ENCODE assay signal across 21 mouse cellular contexts in the genomic region with DNA sequence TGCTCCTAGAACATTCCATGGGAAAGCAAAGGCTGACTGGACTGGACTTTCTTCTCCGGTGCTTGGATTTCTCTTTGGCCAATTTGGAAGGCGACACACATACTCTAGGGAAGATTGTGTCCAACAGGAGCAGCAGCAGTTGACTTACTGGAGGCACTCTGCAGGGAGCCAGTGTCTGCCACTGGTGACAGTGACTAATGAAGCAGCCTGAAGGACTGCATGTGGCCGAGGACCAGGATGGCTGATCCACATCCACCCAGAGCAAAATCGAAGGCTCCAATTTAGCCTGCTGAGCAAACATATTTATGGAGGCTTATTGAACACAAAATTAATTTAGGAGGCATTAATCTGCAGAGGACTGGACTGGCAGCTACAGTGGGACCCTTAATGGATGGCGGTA.
A peak's percentile ranks its signal among the peaks of the same experiment; 100 is the strongest.
DNase-seq lines count a peak whose midpoint lies in the region; ATAC-seq and TF ChIP-seq lines count a peak whose summit lies in the region.
"Had no signal": no experiment of that assay in that cellular context is flagged by ENCODE, and none has a peak within 500 bp of the region (broad histone marks: within the 10 kb centered on the region; RNA-seq: fewer than 3 reads in every experiment).

No protein-coding gene starts in this region.

- TF ChIP-seq POLR2A in brain, embryonic 14.5 days (IDR thresholded peaks at IDR 0.05; ENCODE audit: borderline replicate concordance, extremely low read depth, insufficient read depth, insufficient read length, poor library complexity, severe bottlenecking): no peak

- peaks cover 12% of the 10 kb centered on the region; the same call in 1 of the 2 replicates for H3K4me1 ChIP-seq in forebrain, embryonic 13.5 days
- H3K4me1 ChIP-seq in forebrain, embryonic 12.5 days: peaks cover 22% of the 10 kb centered on the region
- peaks cover 13% of the 10 kb centered on the region; the same call in 1 of the 2 replicates for H3K4me1 ChIP-seq in hindbrain, embryonic 14.5 days (replicated peaks; ENCODE audit: control insufficient read depth, insufficient read depth, low read length)
- peaks cover 8% of the 10 kb centered on the region; the same call in 1 of the 2 replicates for H3K4me1 ChIP-seq in midbrain, embryonic 14.5 days (ENCODE audit: control insufficient read depth, insufficient read depth, low read length)

- H3K9ac ChIP-seq in forebrain, embryonic 13.5 days: 0 out of 2 replicates have a peak overlapping the region, but pooled peaks have one; percentile 5
- H3K9ac ChIP-seq in forebrain, embryonic 12.5 days: no peak overlapping the region
- no peak overlapping the region for H3K9ac ChIP-seq in hindbrain, embryonic 14.5 days
- no peak overlapping the region for H3K9ac ChIP-seq in midbrain, embryonic 14.5 days (replicated peaks; ENCODE audit: low read length)
- H3K9ac ChIP-seq: heart, embryonic 13.5 days; kidney, embryonic 15.5 days; liver, postnatal 0 days had no signal

- peak; percentile 39 for DNase-seq in brain, embryonic 14.5 days (ENCODE audit: low read depth)
- peak; percentile 35 for DNase-seq in hindbrain, embryonic 14.5 days (ENCODE audit: low spot score)
- DNase-seq in midbrain, embryonic 14.5 days: peak; percentile 30
- DNase-seq in cerebellum, adult 9-10 months: no peak
- DNase-seq in testis, postnatal 14 days (ENCODE audit: low spot score): no peak
- no peak for DNase-seq in heart, postnatal 10 days
- DNase-seq: adrenal gland, adult 8-10 months; cerebellum, postnatal 14 days; heart, postnatal 36 days; liver; liver, postnatal 0 days; lung, postnatal 10 days; right cerebral cortex, adult 18-20 months had no signal

- H3K9me3 ChIP-seq in forebrain, embryonic 13.5 days (replicated peaks): no peaks in the 10 kb centered on the region
- no peaks in the 10 kb centered on the region for H3K9me3 ChIP-seq in forebrain, embryonic 12.5 days
- H3K9me3 ChIP-seq in hindbrain, embryonic 14.5 days (ENCODE audit: control insufficient read depth, low read length): no peaks in the 10 kb centered on the region
- H3K9me3 ChIP-seq in midbrain, embryonic 14.5 days (ENCODE audit: control insufficient read depth, low read length): no peaks in the 10 kb centered on the region
- H3K9me3 ChIP-seq: heart, embryonic 13.5 days; kidney, embryonic 15.5 days had no signal

- H3K36me3 ChIP-seq in forebrain, embryonic 13.5 days (ENCODE audit: poor library complexity, severe bottlenecking): no peaks in the 10 kb centered on the region
- no peaks in the 10 kb centered on the region for H3K36me3 ChIP-seq in forebrain, embryonic 12.5 days (replicated peaks)
- H3K36me3 ChIP-seq in hindbrain, embryonic 14.5 days (replicated peaks; ENCODE audit: control insufficient read depth, insufficient read depth): no peaks in the 10 kb centered on the region
- H3K36me3 ChIP-seq in midbrain, embryonic 14.5 days (ENCODE audit: control insufficient read depth, insufficient read depth, low read length): no peaks in the 10 kb centered on the region
- H3K36me3 ChIP-seq: heart, embryonic 13.5 days; kidney, embryonic 15.5 days had no signal

- no peak for ATAC-seq in forebrain, embryonic 13.5 days
- no peak for ATAC-seq in forebrain, embryonic 12.5 days (ENCODE audit: low FRiP score)
- ATAC-seq in hindbrain, embryonic 14.5 days (ENCODE audit: low FRiP score): peak; percentile 34; the same call in 1 of the 2 replicates
- ATAC-seq in midbrain, embryonic 14.5 days (ENCODE audit: low FRiP score, low TSS enrichment): no peak
- ATAC-seq: CD4-positive, CD25-positive, alpha-beta regulatory T cell, adult 4 months; intestine, postnatal 0 days; liver, postnatal 0 days; Patski had no signal

- H3K27me3 ChIP-seq in forebrain, embryonic 13.5 days: 0 out of 2 replicates have a peak, but pooled peaks cover 3% of the 10 kb centered on the region
- peaks cover 4% of the 10 kb centered on the region; the same call in 1 of the 2 replicates for H3K27me3 ChIP-seq in forebrain, embryonic 12.5 days
- no peaks in the 10 kb centered on the region for H3K27me3 ChIP-seq in hindbrain, embryonic 14.5 days (ENCODE audit: control insufficient read depth, insufficient read depth, low read length)
- no peaks in the 10 kb centered on the region for H3K27me3 ChIP-seq in midbrain, embryonic 14.5 days (ENCODE audit: control insufficient read depth, insufficient read depth, low read length)
- H3K27me3 ChIP-seq: kidney, embryonic 15.5 days had no signal

- WGBS in forebrain, embryonic 13.5 days: 57% methylated on average over 5 of the region's 5 CpGs
- 66% methylated on average over 5 of the region's 5 CpGs for WGBS in forebrain, embryonic 12.5 days
- 36% methylated on average over 5 of the region's 5 CpGs for WGBS in hindbrain, embryonic 14.5 days
- 64% methylated on average over 5 of the region's 5 CpGs for WGBS in midbrain, embryonic 14.5 days

- intact Hi-C loops in heart, postnatal 10 days (cut with DNase I): no loop called here

- no peak overlapping the region for H3K4me3 ChIP-seq in forebrain, embryonic 13.5 days
- H3K4me3 ChIP-seq in forebrain, embryonic 12.5 days (replicated peaks): no peak overlapping the region
- no peak overlapping the region for H3K4me3 ChIP-seq in hindbrain, embryonic 14.5 days (replicated peaks; ENCODE audit: low read length)
- H3K4me3 ChIP-seq in midbrain, embryonic 14.5 days (replicated peaks; ENCODE audit: low read depth, low read length): no peak overlapping the region
- H3K4me3 ChIP-seq: heart, embryonic 13.5 days; kidney, embryonic 15.5 days; myocyte had no signal

- H3K27ac ChIP-seq in forebrain, embryonic 13.5 days: no peak overlapping the region
- H3K27ac ChIP-seq in forebrain, embryonic 12.5 days: no peak overlapping the region
- H3K27ac ChIP-seq in hindbrain, embryonic 14.5 days: peak overlapping the region; percentile 57; the same call in 1 of the 2 replicates
- H3K27ac ChIP-seq in midbrain, embryonic 14.5 days (replicated peaks; ENCODE audit: low read depth, low read length): 0 out of 2 replicates have a peak overlapping the region, but pooled peaks have one; percentile 49
- H3K27ac ChIP-seq: heart, embryonic 13.5 days; kidney, embryonic 15.5 days had no signal

- TF ChIP-seq CTCF in brain, embryonic 14.5 days (IDR thresholded peaks at IDR 0.05; ENCODE audit: borderline replicate concordance, extremely low read depth, insufficient read depth, insufficient read length): no peak

- H3K4me2 ChIP-seq in forebrain, embryonic 13.5 days: no peak overlapping the region
- H3K4me2 ChIP-seq in forebrain, embryonic 12.5 days: no peak overlapping the region
- 0 out of 2 replicates have a peak overlapping the region, but pooled peaks have one; percentile 21 for H3K4me2 ChIP-seq in hindbrain, embryonic 14.5 days (replicated peaks)
- H3K4me2 ChIP-seq in midbrain, embryonic 14.5 days (ENCODE audit: low read length): no peak overlapping the region
- H3K4me2 ChIP-seq: heart, embryonic 13.5 days had no signal

Comparison
In these comparisons a context has a peak if more than half of its experiments do, and no peak if none do; other contexts are left out.
1. H3K27ac ChIP-seq: peak in hindbrain, embryonic 14.5 days (single experiment) and midbrain, embryonic 14.5 days (single experiment); none in forebrain, embryonic 13.5 days (single experiment) and forebrain, embryonic 12.5 days (single experiment).
2. DNase-seq: peak in brain, embryonic 14.5 days (single experiment), hindbrain, embryonic 14.5 days (single experiment) and midbrain, embryonic 14.5 days (single experiment); none in cerebellum, adult 9-10 months (single experiment), testis, postnatal 14 days (single experiment) and heart, postnatal 10 days (0 of 2).